Mouse (Mus musculus): ENCODE data around the gene Arid1b. TPM values are rescaled to one million over a fixed set of nuclear protein-coding genes. Genes with fewer than 3 reads are reported as not detected.

Arid1b gene
- polyA plus RNA-seq, 1 experiment from 2014 or later: 12.2 TPM

DNA sequence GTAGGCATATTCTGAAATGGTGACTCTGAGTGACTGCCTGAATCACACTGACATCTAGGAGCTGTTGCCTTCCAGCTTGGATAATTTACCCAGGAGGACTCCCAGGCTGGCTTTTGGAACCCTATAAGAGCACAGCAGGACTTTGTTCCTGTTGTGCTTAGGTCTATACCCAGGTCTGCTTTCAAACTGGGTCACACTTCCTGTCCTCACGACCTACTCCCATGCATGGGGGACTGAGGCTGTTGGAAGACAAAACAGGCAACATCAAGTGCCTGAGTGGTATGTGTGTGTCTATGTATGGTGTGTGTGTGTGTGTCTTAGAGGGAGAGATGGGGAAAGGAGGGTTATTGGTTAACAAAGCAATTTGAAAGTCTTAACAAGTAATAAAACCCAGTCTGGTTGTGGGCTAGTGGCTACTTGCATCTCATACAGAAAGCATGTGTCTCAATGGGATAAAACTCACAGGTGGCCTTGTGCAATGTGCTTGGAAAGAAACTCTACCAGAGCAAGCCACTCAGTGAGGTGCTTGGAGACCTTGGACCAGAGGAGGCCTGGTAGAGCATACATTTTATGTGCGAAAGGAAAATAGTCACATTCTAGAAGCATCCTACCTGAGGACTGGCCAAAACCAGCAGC, 42.2 kb downstream of the Arid1b start:
- no peak overlapping the region for H3K9ac ChIP-seq (ENCODE audit: low read length)
- no peaks in the 10 kb centered on the region for H3K36me3 ChIP-seq (ENCODE audit: control insufficient read depth, insufficient read depth, low read length)
- no peak overlapping the region for H3K27ac ChIP-seq (ENCODE audit: low read depth, low read length)
- H3K4me1 ChIP-seq (ENCODE audit: control insufficient read depth, insufficient read depth, low read length): no peaks in the 10 kb centered on the region
- DNase-seq (ENCODE audit: low spot score, missing footprints): no peak
- ATAC-seq (ENCODE audit: low FRiP score): no peak
- H3K4me2 ChIP-seq: no peak overlapping the region
- H3K4me3 ChIP-seq (ENCODE audit: low read depth, low read length): no peak overlapping the region
- WGBS: 72% methylated on average over 2 of the region's 2 CpGs
- no peaks in the 10 kb centered on the region for H3K27me3 ChIP-seq (ENCODE audit: control insufficient read depth, insufficient read depth, low read length)
- H3K9me3 ChIP-seq (ENCODE audit: control insufficient read depth, low read length): no peaks in the 10 kb centered on the region

DNA sequence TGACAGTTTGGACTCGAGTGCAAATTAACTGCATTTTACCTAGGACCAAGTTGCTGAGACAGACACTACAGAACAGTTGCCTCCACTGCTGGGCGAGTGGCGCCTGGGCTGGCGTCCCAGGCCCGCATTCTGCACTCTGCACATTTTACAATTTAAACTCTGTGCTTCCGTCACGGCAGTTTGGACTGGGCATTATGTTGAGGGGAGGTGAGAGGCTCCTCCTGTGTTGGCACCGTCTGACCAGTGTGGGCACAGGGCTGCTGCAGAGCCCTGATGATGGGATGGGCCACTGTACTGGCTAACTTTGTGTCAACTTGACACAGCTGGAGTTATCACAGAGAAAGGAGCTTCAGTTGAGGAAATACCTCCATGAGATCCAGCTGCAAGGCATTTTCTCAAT, 43.1 kb downstream of the Arid1b start:
- Histone ChIP-seq H3K4me3 (ENCODE audit: low read depth, low read length) (no peak overlapping the region), H3K4me2 (no peak overlapping the region), H3K9me3 (ENCODE audit: control insufficient read depth, low read length) (no peaks in the 10 kb centered on the region), H3K4me1 (ENCODE audit: control insufficient read depth, insufficient read depth, low read length) (no peaks in the 10 kb centered on the region), H3K27ac (ENCODE audit: low read depth, low read length) (no peak overlapping the region), H3K27me3 (ENCODE audit: control insufficient read depth, insufficient read depth, low read length) (no peaks in the 10 kb centered on the region), H3K36me3 (ENCODE audit: control insufficient read depth, insufficient read depth, low read length) (no peaks in the 10 kb centered on the region), H3K9ac (ENCODE audit: low read length) (no peak overlapping the region)
- DNase-seq (ENCODE audit: low spot score, missing footprints): no peak
- WGBS: 87% methylated on average over 8 of the region's 8 CpGs
- no peak for ATAC-seq (ENCODE audit: low FRiP score)

DNA sequence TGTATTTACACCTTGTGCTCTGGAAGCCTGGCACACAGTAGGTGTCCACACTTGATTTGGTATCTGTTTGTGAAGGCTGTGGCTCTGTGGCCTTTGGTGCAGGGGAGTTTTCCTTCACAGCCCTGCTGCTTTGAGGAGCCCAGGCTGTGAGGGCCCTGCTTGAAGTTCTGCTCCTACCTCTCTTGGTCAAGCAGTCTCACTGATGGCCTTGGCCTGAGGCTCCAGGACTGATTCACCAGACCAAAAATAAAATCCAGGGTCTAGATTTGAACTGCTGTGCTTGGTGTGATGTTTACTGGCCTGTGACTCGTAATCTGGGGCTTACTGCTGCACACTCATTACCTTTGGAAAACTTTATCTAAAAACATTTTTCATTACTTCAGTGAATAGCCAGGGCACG, 45.7 kb downstream of the Arid1b start:
- Histone ChIP-seq H3K4me2 (no peak overlapping the region), H3K4me1 (ENCODE audit: control insufficient read depth, insufficient read depth, low read length) (peaks cover 4% of the 10 kb centered on the region; the same call in 1 of the 2 replicates), H3K27me3 (ENCODE audit: control insufficient read depth, insufficient read depth, low read length) (no peaks in the 10 kb centered on the region), H3K9me3 (ENCODE audit: control insufficient read depth, low read length) (no peaks in the 10 kb centered on the region), H3K27ac (ENCODE audit: low read depth, low read length) (no peak overlapping the region), H3K36me3 (ENCODE audit: control insufficient read depth, insufficient read depth, low read length) (no peaks in the 10 kb centered on the region), H3K4me3 (ENCODE audit: low read depth, low read length) (no peak overlapping the region), H3K9ac (ENCODE audit: low read length) (no peak overlapping the region)
- WGBS: 93% methylated on average over 2 of the region's 2 CpGs
- no peak for DNase-seq (ENCODE audit: low spot score, missing footprints)
- no peak for ATAC-seq (ENCODE audit: low FRiP score)

DNA sequence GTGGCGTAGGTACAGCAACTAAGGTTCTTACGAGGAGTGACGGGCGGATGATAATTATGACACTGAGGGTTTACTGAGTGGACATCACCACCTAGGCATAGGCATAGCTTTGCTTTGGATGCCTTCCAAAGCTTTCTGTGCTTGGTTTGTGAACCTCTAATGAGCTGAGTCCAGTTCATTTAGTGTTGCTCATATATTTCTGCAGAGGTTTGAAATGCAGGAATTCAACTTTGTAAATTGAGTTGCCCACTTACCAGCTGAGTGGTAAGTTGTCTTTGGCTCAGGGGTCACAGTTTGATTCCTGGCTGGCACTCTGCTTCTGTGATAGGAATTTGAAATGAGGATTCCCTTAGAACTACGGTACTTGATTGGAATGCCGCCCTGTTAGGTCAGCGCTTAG, 49.7 kb downstream of the Arid1b start:
- no peak for ATAC-seq (ENCODE audit: low FRiP score)
- Histone ChIP-seq H3K27ac (ENCODE audit: low read depth, low read length) (no peak overlapping the region), H3K9me3 (ENCODE audit: control insufficient read depth, low read length) (no peaks in the 10 kb centered on the region), H3K4me3 (ENCODE audit: low read depth, low read length) (no peak overlapping the region), H3K4me2 (no peak overlapping the region), H3K36me3 (ENCODE audit: control insufficient read depth, insufficient read depth, low read length) (no peaks in the 10 kb centered on the region), H3K9ac (ENCODE audit: low read length) (no peak overlapping the region), H3K4me1 (ENCODE audit: control insufficient read depth, insufficient read depth, low read length) (peaks cover 4% of the 10 kb centered on the region; the same call in 1 of the 2 replicates), H3K27me3 (ENCODE audit: control insufficient read depth, insufficient read depth, low read length) (no peaks in the 10 kb centered on the region)
- DNase-seq (ENCODE audit: low spot score, missing footprints): no peak
- WGBS: 76% methylated on average over 7 of the region's 7 CpGs

DNA sequence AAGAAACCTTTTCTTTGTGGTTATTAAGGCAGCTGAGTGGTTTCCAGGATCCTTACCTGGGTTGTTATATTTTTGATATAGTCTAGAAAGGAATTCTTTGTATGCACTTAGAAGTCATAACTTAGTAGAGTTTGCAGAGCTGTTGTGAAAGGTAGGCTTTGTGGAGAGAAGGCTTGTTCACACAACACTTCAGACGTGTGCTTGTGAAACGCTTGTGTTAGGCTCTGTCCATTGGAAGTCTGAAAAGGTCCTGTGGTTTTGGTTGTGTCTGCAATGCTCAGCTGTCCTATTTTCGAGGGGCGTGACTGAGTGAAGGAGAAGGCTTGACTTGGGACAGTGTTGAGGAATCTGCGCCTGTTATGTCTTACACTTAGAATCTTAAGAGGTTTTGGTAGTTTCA, 51.5 kb downstream of the Arid1b start:
- H3K4me3 ChIP-seq (ENCODE audit: low read depth, low read length): no peak overlapping the region
- H3K4me1 ChIP-seq (ENCODE audit: control insufficient read depth, insufficient read depth, low read length): peaks cover 8% of the 10 kb centered on the region
- H3K36me3 ChIP-seq (ENCODE audit: control insufficient read depth, insufficient read depth, low read length): no peaks in the 10 kb centered on the region
- no peaks in the 10 kb centered on the region for H3K9me3 ChIP-seq (ENCODE audit: control insufficient read depth, low read length)
- no peak for ATAC-seq (ENCODE audit: low FRiP score)
- H3K27ac ChIP-seq (ENCODE audit: low read depth, low read length): no peak overlapping the region
- no peak overlapping the region for H3K4me2 ChIP-seq
- no peak overlapping the region for H3K9ac ChIP-seq (ENCODE audit: low read length)
- DNase-seq (ENCODE audit: low spot score, missing footprints): no peak
- WGBS: 92% methylated on average over 5 of the region's 5 CpGs
- H3K27me3 ChIP-seq (ENCODE audit: control insufficient read depth, insufficient read depth, low read length): no peaks in the 10 kb centered on the region

DNA sequence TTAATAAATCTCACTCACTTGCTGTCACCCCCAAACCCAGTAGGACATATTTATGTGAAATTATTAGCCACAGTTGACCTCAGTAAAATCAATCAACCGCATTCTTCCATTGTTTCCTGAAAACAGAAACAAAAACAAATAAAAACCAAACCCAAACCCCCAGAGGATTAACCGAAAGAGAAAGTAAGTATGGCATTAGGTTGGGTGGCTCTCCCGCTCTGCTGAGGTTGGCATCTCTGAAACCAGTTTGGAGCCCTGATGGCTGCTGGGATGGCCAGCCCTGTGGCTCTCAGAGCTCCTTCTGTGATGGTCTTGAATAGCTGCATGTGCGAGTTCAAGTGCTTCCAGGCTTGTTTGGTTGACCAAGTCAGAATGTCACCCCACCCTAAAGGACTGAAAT, 53.2 kb downstream of the Arid1b start:
- no peaks in the 10 kb centered on the region for H3K36me3 ChIP-seq (ENCODE audit: control insufficient read depth, insufficient read depth, low read length)
- no peak overlapping the region for H3K27ac ChIP-seq (ENCODE audit: low read depth, low read length)
- WGBS: 93% methylated on average over 4 of the region's 4 CpGs
- no peaks in the 10 kb centered on the region for H3K27me3 ChIP-seq (ENCODE audit: control insufficient read depth, insufficient read depth, low read length)
- ATAC-seq (ENCODE audit: low FRiP score): no peak
- H3K4me2 ChIP-seq: no peak overlapping the region
- H3K4me1 ChIP-seq (ENCODE audit: control insufficient read depth, insufficient read depth, low read length): peaks cover 23% of the 10 kb centered on the region
- H3K4me3 ChIP-seq (ENCODE audit: low read depth, low read length): no peak overlapping the region
- H3K9me3 ChIP-seq (ENCODE audit: control insufficient read depth, low read length): no peaks in the 10 kb centered on the region
- no peak overlapping the region for H3K9ac ChIP-seq (ENCODE audit: low read length)
- DNase-seq (ENCODE audit: low spot score, missing footprints): no peak

DNA sequence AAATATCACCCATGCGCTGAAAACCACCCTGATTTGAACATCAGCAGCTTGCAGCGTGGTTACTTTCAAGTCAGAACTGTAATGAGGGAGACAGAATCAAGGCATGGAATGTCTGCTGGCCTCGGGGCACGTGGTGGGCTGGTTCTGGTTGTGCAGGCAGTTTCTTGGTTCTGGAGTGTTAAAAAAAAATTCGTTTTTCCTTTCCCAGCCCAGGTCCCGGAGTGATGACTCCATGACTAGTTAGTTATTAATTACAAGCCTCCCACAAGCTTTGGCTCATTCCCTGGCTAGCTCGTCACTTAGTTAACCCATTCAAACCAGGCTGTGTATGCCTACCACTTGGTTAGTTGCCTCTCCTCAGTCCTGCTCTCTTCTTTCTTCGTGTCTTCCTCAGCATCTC, 56.1 kb downstream of the Arid1b start:
- DNase-seq (ENCODE audit: low spot score, missing footprints): peak; percentile 53
- H3K27me3 ChIP-seq (ENCODE audit: control insufficient read depth, insufficient read depth, low read length): no peaks in the 10 kb centered on the region; the same call in 1 of the 2 replicates
- H3K4me1 ChIP-seq (ENCODE audit: control insufficient read depth, insufficient read depth, low read length): peaks cover 23% of the 10 kb centered on the region
- no peak overlapping the region for H3K9ac ChIP-seq (ENCODE audit: low read length)
- no peak overlapping the region for H3K4me3 ChIP-seq (ENCODE audit: low read depth, low read length)
- no peak overlapping the region for H3K4me2 ChIP-seq
- no peak for ATAC-seq (ENCODE audit: low FRiP score)
- H3K27ac ChIP-seq (ENCODE audit: low read depth, low read length): no peak overlapping the region
- H3K36me3 ChIP-seq (ENCODE audit: control insufficient read depth, insufficient read depth, low read length): no peaks in the 10 kb centered on the region
- H3K9me3 ChIP-seq (ENCODE audit: control insufficient read depth, low read length): no peaks in the 10 kb centered on the region
- WGBS: 95% methylated on average over 8 of the region's 8 CpGs

DNA sequence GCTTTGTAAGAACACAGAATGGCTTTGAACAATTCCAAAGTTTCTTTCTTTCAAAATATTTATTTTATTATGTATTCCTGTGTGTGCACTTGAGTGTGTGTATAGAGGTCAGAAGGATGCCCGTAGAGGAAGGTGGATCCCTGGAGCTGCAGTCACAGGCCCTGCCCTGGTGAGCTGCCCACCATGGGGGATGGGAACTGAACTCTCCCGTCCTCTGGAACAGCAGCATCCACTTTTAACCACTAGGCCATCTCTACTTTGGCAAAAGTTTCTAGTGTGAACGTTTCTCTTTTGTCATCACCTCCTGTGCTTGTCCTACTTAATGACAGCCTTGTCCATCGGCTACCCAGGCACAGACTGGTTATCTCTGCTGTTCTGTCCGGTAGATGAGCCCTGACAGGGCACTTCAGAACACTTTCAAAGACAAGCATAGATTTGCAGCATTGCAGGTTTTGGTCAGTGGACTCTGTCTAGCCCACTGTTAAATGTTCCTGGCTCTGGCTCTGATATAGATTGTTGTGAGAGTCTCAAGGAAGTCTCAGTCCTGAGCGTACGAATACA, 56.9 kb downstream of the Arid1b start:
- no peak overlapping the region for H3K9ac ChIP-seq (ENCODE audit: low read length)
- no peak overlapping the region for H3K27ac ChIP-seq (ENCODE audit: low read depth, low read length)
- ATAC-seq (ENCODE audit: low FRiP score) (no peak), DNase-seq (ENCODE audit: low spot score, missing footprints) (no peak)
- H3K4me1 ChIP-seq (ENCODE audit: control insufficient read depth, insufficient read depth, low read length): peaks cover 23% of the 10 kb centered on the region
- H3K27me3 ChIP-seq (ENCODE audit: control insufficient read depth, insufficient read depth, low read length): no peaks in the 10 kb centered on the region; the same call in 1 of the 2 replicates
- H3K4me3 ChIP-seq (ENCODE audit: low read depth, low read length): no peak overlapping the region
- H3K36me3 ChIP-seq (ENCODE audit: control insufficient read depth, insufficient read depth, low read length): no peaks in the 10 kb centered on the region
- 73% methylated on average over 7 of the region's 7 CpGs for WGBS
- no peaks in the 10 kb centered on the region for H3K9me3 ChIP-seq (ENCODE audit: control insufficient read depth, low read length)
- H3K4me2 ChIP-seq: no peak overlapping the region

DNA sequence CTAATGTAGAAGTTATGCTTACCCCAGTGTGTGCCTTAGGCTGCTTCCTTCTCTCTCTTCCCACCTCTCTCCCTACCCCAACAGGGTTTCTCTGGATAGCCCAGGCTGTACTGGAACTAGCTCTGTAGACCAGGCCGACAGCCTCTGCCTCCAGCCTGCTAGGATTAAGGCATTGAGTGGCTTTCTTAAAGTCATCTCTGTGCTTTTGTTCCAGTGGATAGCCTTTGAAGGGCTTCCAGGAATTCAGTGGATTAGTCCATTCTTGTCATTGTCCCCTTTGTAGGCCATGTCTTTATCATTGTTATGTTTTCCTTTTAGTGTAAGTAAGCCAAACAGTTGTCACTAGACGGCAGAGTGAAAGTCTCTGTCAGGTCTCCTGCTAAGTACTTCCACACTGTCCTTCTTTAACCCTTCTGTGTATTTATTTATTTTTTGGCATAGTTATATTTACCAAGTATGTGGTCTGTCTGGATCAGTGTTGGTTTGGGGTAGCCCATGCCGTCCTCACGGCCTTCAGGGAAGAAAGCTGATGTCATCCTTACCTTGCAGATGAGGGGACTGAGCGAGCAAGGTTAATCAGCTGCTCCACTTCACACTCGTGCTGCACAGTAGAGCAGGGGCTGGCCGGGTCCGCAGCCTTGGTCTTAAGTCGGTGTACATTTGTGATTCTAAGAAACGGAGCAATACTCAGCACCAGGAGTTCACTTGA, 58.1 kb downstream of the Arid1b start:
- WGBS: 42% methylated on average over 10 of the region's 10 CpGs
- no peak overlapping the region for H3K4me2 ChIP-seq
- no peak overlapping the region for H3K9ac ChIP-seq (ENCODE audit: low read length)
- no peaks in the 10 kb centered on the region; the same call in 1 of the 2 replicates for H3K27me3 ChIP-seq (ENCODE audit: control insufficient read depth, insufficient read depth, low read length)
- ATAC-seq (ENCODE audit: low FRiP score) (no peak), DNase-seq (ENCODE audit: low spot score, missing footprints) (no peak)
- no peak overlapping the region for H3K4me3 ChIP-seq (ENCODE audit: low read depth, low read length)
- H3K4me1 ChIP-seq (ENCODE audit: control insufficient read depth, insufficient read depth, low read length): peaks cover 29% of the 10 kb centered on the region
- no peaks in the 10 kb centered on the region for H3K9me3 ChIP-seq (ENCODE audit: control insufficient read depth, low read length)
- no peak overlapping the region for H3K27ac ChIP-seq (ENCODE audit: low read depth, low read length)
- H3K36me3 ChIP-seq (ENCODE audit: control insufficient read depth, insufficient read depth, low read length): no peaks in the 10 kb centered on the region
